Mouse (Mus musculus): ENCODE data around the gene Adgrd1. TPM values are rescaled to one million over a fixed set of nuclear protein-coding genes. Genes with fewer than 3 reads are reported as not detected.

Adgrd1 gene
- polyA plus RNA-seq (2017; shearing (Covaris generic)): 1 to 10 TPM in 1 of 3 experiments, under 1 TPM in 2; 0.34 to 1.5 (median 0.68) TPM

DNA sequence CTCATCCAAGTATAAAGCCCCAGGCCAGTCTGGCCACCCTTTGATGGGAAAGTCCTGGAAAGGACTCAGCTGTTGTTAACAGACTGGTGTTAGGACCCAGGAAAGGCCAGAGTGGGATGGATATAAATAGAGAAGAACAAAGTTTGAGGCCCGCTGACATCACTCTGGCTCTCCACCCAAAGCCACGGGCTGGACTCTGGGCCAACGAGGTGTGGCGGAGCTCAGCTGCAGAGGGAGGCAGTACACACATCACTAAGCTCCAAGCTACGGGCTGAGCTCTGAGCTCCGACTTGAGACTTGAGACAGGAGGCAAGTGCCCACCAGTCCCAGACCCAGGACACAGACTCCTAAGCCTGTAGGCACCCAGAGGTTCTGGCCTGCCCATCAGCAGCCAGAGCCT lies at the start of gene Adgrd1:
Gene Adgrd1 (plus strand): TSS at position 240 of the 400 bp plus-strand sequence.
- no peak for ATAC-seq

DNA sequence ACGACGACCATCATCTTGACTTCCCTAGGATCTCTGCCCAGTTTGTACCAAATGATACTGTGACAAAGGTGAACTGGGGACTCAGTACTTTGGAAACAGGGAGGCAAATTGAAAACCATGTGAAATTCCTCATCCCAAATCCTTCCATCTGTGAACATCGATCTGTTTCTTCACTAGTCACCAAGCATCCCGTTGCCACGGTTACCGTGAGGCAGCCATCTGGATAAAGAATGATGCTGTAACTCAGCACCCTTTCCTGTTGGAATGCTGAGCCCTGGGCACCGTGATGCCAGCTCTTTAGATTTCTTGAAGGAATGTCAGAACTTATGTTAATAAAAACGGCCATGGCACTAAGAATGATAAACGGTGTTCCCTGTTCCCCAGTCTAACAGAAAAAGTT lies 47.2 kb upstream of the Adgrd1 start:
- no peak for ATAC-seq

DNA sequence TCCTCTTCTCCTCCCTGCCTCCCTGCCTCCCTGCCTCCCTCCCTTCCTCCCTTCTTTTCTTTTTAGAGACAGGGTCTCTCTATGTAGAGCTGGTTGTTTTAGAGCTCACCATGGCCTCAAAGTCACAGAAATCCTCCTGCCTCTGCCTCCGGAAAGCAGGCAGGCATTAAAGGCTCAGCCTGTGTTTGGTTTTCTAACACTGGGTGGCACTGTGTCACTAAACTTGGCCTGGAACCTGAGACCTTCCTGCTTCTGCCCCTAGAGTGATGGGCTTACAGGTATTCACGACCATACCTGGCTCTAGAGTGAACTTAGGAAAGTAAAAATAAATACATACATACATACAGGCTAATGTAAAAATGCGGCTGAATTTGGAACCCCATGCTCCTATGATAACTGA lies 44.6 kb upstream of the Adgrd1 start:
- ATAC-seq: no peak

DNA sequence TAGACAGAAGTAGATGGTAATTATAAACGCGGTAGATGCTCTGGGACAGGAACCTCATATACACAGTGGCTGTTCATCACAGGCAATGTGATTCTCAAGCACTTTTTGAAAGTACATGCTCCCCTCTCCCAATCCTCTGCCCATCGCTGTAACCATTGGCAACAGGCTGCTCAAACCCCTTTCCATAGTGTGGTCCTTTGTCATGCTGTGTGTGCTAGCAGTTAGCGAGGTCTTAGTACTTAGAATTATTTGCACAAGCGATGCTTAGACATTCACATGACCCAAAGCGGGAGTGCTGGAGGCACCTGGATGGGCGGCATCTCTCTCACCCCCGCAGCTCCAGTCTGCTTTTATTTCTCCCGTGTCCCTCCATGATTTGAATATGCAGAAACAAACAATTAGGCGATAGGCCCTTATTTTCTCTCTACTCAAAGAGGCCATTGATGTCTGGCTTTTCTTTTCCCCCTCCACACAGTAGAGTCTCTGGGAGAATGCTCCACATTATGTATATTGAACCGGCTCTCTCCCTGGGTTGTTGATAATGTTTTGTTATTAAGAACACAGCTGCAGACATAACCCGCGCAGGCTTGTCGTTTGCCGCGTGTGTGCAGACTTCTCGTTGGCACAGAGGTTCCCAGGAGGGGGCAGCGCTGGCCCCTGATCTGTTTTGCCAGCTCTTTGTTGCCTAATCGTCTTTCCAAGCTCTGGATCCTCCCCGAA lies 43.8 kb upstream of the Adgrd1 start:
- ATAC-seq: no peak

DNA sequence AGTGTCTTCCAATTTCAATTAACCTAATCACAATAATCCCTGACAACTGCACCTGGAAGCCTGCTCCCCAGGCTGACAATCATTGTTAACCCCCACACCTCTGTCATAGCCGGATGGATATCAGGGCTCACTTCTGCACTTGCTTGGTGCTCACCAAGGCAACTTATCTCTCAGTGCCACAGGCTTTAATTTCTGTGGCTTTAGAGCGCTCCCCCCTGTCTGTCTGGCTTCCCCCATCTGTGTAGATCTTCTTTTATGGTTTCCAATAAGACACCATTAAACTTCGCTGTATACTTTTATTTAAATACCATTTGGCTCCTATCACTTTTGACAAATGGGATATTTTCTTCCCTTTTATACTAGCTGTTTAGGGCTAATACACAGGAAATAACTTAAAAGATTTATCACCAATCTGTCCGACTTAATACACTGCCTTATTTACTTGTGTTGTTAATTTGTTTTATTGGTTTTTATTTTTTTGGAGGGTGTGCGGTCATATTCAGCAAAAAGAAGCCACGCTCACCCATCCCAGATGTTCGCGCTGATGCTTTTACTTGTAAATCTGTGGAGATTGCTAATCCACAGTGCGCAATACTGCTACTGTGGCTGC lies 41.8 kb upstream of the Adgrd1 start:
- no peak for ATAC-seq

DNA sequence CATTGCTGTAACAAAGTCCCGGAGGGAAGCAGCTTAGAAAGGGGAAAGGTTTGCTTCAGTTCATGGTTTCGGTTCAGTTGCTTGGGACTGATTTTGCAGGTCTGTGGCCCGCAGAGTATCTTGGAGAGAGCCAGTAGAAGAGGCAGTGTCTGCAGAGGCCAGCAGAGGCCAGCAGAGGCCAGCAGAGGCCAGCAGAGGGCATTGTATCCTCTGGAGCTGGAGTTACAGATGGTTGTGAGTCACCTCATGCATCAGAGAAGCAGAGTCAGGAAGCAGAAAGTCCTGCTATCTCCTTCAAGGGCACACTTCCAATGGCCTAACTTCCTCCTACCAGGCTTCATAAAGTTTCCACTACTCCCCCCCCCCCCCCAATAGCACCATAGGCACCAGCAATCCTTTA lies 37.4 kb upstream of the Adgrd1 start:
- no peak for ATAC-seq

DNA sequence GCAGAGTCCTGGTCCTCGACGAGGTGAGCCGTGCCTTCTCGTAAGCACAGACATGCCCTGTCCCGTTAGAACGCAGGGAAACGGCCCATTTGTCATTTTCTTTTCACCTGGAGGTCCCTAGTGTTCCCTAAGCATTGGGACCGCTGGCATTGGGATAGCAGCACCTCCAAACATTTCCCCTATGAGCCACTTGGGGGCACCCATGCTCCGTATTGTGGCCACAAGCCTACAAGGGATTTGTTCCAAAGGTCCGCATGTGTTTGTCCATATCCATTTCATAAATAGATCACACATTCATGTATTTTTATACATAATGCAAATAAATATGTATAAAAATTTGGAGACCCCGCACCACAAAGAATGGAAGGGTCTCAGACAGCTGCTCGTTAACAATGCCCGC lies 35.0 kb upstream of the Adgrd1 start:
- ATAC-seq: no peak

DNA sequence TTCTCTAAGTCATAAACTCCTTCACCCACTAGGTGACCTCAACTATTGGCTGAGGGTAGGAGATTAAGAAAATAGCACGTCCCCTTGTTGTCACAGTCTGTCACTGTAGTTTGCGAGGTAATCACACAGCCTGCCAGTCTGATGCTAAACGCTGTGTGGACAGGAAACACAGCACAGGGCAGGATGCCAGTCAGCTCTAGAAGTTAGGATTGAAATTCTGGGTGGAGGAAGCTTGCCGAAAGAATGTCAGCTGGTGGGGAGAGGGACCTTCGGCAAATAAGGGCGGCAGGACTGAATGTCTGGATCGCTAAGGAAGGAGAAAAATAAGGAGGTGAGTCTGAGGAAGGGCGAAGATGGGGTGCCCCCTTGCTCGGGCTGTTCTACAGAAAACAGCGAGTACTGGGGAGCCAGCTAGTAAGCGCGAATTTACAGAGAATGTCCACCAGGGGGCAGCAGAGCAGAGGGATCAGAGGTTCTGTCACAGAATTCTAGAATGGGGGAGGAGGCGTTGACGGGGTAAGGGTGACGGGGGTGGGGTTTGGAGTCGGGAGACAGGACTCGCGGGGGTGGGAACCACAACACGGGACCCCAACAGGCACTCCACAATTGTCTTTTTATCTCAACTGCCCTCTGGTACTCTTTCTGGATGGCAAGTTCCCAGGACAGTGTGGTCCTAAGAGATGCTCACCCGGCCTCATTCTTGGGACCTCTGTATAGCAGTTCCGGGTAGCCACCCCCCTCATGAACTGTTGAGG lies 33.3 kb upstream of the Adgrd1 start:
- ATAC-seq: peak; percentile 58

DNA sequence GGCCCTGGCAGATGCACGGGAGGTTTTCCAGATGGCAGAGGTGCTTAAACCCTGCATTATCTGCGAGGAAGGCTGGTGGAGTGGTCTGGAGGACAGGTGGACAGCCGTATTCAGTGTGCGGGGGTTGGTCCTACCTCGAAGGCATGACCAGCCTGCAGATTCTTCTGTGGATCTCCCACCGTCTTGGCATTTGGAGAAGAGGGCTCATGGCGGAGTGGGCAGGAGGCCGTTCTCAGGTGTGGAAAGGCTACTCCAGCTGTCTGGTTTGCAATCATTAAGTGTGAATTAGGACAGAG lies 32.8 kb upstream of the Adgrd1 start:
- no peak for ATAC-seq

DNA sequence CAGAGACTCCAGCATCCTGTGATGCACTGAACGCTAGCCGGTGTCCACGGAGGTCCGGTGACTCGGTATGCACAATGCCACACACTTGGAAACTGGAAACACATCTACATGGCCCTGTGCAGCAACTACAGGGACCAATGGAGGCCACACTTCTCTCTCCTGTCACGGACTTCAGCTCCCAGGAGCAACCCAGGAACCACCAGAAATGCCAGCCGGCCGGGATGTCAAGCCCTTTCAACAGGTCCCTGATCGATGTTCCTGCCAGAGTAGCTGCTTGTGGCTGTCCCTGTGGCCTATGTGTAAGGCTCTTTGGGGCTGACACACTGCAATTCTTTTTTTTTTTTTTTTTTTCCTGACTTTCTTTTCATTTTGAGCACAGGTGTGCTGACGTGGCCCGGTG lies 32.4 kb upstream of the Adgrd1 start:
- ATAC-seq: no peak

DNA sequence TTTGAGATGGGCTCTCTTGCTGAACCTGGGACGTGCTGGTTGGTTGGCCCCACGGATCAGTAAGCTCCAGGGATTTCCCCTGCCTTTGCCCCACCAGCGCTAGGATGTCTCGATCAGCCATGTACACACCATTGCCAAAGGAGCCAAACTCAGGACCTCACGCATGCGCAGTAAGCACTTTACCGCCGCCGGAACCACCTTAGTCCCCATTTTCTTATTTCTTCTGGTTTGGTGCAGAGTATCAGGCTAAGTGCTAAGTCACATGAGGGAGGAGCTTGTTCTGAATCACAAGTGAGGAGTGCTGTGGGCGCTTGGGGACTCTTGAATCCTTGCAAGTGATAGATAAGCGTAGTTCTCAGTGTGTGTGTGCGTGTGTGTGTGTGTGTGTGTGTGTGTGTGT lies 31.2 kb upstream of the Adgrd1 start:
- no peak for ATAC-seq

DNA sequence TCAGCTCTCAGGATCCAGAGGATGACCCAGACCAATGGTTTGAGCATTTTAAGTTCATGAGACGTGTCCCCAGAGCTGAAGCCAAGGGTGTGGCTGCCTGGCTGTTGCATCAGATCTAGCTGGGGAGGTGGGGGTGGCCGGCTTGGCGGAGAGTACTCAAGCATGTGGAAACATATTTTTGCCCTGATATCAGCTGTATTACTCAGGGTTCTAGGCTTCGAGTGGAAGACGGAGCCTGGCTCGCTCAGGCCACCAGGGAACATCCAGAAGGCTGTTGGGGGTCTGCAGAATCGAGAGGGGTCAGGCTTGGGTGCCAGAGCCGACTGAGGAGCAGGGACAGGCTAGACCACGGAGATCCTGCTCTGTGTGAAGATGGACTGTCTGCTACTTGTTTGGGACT lies 30.6 kb upstream of the Adgrd1 start:
- ATAC-seq: no peak

DNA sequence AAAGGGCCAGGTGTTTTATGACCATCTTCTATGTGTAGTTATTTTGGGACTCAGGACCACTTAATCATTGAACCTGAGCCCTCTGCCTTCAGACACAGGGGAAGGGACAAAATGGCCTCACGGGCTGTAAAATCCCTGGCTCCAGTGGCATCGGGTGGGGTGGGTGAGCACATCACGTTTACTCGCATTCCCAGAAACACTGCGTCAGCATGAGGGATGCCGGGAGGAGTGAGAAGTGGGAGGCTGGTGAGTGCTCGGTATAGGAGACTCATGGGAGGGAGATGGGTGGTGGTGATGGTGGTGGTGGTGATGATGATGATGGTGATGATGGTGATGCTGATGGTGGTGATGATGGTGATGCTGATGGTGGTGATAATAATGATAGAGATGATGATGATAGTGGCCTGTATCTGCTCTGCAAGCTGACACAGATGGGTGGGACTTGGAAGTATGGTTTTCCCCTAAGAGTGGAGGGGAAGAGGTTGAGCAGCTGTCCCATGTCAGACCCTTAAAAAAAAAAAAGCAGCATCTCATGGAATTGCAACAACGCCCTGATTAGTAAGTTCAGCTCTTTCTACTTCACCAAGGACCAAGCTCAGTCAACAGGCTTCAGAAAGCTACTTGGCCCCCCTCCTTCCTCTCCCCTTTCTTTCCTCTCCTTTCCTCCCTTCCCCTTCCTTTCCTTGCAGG lies 29.9 kb upstream of the Adgrd1 start:
- no peak for ATAC-seq

DNA sequence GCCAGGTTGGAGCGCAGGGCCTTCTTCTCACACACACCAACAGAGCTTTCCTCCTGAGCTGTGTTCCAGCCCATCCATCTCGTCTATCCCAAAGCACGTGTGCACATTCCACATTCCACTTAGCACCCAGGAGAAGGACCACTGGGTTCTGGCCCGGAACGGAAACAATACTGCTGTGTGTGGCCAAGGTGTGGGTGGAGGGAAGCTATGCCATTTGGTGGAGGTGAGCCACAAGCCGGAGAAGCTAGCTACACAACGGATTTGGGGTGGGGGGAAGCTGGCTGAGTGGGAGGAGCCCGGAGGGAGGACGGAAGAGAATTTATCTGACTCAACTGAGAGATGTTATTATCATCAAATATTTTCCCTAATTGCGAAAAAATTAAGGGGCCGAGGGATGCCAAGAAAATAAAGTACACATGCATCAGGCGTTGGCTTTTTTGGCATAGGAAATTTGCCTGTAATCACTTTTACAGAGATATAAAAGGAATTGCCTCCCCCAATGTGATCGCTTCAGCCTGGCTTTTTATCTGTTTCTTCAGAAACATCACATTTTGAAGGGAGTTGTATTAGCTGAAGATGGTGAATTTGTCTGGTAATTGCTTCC lies 29.2 kb upstream of the Adgrd1 start:
- no peak for ATAC-seq

DNA sequence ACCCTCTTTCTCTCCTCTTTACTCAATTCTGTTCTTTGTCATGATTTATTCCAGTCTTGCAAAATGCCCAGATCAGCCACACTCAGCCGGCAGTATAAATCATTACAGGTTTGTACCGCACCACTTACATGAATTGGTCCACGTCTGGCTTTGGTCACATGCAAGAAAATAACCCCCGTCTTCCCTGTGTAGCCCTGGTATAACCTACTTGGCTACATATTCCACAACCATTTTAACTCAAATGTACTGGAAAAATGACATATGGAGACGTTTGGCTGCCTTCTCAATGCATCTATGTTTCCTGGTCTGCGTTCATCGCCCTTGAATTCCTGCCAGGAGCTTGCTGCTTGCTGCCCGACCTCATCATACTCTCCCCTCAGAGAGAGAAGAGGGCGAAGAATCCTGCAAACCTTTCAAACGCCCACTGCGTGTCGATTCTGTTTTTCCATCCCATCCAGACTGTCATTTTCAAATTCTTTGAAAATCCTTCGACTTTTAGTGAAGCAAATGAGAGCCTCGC lies 24.7 kb upstream of the Adgrd1 start:
- no peak for ATAC-seq

DNA sequence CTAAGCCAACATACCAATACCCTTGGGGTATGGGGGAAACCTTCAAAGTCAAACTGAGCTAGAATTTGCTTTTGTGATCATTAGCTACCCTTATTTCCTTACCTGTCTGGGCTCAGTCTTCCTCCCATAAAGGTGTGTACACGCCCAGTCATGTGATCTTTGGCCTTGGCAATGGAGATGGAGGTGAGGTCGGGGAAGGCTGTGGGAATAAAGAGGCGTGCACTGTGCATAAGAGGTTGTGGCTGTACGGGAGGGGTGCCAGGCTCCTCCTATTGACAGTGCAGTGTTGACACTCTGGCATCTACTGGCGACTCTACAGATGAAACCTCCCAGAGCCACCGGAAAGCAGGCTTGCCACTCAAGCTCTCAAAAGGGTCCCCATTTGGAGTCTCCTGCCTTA lies 23.1 kb upstream of the Adgrd1 start:
- ATAC-seq: no peak

DNA sequence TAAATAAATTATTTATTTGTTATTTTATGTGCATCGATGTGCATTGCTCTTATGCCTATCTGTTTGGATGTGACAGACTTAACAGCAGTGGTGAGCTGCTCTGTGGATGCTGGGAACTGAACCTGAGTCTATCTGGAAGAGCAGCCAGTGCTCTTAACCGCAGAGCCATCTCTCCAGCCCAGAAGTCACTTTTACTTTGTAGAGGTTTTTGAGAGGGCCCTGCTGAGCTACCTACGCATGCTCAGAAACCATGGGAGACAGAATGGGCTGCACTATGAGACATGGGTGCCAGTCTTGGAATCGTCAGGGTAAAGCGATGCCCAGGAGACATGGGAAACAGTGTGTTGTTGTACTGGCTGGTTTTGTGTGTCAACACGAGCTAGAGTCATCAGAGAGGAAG lies 20.5 kb upstream of the Adgrd1 start:
- ATAC-seq: no peak

DNA sequence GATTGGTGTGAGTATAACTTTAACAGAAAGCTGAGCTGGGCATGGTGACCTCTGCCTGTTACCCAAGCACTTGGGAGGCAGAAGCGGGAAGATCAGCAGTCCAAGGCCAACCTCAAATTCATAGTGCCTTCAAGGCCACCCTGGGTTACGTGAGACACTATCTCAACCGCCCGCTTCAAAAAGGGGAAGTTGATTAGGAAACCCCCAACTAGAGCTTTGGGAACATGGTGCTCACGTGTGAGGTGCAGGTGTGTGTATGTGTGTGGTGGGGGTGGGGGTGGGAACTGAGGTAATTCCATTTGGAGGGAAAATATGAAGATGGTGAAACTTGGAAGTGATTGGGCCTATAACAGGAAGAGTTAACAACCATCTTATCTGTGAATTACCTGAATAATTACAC lies 19.3 kb upstream of the Adgrd1 start:
- no peak for ATAC-seq

DNA sequence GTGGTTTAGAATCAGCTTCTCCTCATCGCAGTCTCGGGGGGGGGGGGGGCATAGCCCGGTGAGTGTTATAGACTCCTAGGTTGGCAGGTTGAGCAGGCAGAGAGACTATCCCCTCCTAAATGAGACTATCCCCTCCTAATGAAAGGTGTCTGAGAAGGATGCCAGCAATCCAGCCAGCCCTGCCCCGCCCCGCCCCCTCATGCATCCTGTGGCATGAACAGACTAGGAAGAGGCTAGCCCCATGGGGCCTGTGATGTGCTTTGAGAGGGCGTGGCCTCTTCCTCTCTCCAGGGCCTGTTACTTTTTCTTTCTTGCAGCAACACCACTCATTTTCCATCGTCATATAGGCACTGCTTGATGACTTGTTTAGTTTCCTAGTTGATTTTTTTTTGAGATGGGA lies 15.0 kb upstream of the Adgrd1 start:
- no peak for ATAC-seq

DNA sequence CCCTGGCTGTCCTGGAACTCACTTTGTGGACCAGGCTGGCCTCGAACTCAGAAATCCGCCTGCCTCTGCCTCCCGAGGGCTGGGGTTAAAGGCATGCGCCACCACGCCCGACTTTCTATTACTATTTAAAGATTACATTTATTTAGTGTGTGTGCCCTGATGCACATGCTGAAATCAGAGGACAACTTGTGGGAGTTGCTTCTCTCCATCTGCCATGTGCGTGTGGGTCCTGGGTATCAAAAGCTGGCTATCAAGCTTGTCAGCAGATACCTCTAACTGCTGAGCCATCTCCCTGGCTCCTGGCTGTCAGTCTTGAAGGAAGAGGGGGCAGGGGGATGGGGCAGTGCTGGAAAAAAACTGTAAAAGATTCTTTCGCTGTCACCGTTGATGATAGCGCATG lies 11.4 kb upstream of the Adgrd1 start:
- no peak for ATAC-seq

DNA sequence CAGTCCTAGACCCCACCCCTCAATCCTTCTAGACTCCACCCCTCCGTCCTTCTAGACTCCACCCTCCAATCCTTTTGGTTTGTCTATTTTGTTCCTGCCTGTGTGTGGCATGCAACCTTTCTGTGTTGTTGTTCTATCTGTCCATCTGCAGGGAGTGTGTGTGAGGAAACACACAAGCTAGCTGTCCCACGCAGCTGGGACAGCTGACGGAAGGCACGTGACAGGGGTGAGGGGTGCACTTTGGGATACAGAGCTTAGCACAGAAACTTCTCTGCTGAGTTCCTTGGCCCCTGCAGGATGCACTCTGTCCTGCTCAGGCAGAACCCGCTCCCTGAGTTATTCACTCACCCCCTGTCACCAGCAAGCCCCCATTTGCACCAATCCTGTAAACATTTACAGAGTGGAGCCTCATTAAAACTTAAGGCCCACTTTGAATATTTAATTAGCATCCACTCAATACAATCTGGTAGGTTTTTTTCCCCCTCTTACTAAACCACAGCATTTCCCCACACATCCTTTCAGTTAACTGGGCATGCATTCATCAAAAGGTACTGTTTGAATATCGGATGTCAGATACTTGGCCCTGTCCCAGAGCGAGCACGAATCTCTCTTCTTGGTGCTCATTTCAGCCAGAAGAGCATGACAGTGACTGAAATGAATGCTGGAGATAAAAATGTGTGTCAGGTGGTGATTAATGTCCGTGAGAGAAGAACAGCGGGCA lies 4.0 kb upstream of the Adgrd1 start:
- ATAC-seq: no peak

DNA sequence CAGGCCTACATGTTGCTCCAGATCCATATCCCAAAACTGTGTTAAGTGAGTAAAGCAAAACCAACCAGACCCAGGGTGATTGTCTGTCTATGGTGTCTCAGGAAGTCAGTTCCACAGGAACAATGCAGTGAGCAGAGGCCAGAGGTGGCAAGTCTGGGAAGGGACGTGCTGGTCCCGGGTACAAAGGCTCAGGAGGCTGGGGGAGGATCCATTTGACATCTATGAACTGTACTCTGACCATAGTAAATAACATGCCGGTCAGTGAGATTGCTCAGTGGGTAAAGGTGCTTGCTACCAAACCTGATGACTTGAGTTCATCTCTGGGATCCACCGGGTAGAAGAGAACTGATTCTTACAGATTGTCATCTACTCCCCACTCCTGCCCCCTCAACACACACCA lies 3.4 kb upstream of the Adgrd1 start:
- no peak for ATAC-seq
